Mouse (Mus musculus) megakaryocyte, embryonic 14.5 days (primary cell): Measurements from ENCODE around the gene Fbh1.

ENCODE experiments used
- FLI1 ChIP-seq: IDR thresholded peaks from 2 replicates; pipeline ENCODE4 v1.6.1; 2012; ENCODE audit warnings: low read length, inconsistent platforms, mixed read lengths
- GATA1 ChIP-seq: IDR thresholded peaks from 3 replicates; pipeline ENCODE4 v1.6.1; 2012; ENCODE audit warnings: mixed read lengths, low read length, inconsistent platforms, borderline replicate concordance

DNA sequence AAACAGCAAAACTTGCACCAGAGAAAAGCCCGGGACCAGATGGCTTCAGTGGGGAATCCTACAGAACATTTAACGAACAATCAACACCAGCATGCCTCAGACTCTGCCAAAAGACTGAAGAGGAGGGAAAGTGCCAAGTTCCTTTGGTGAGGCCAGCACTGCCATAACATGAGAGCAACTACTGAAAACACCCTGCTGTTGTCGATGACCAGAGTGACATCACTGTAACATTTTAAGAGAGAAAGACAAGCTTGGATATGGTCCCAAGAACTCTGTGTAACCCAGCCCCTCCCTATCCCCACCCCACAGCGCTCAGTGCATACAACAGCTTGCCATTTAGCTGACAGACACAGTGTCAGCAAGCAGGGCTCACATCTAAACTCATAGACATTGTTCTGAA lies 11.7 kb downstream of the Fbh1 start:
- no peak for TF ChIP-seq GATA1
- TF ChIP-seq FLI1, result no peak
